Mouse (Mus musculus): ENCODE data around the gene Slc31a1. TPM values are rescaled to one million over a fixed set of nuclear protein-coding genes. Genes with fewer than 3 reads are reported as not detected.

The Slc31a1 gene
- polyA plus RNA-seq, 1 experiment from 2014 or later = 49.0 TPM

- H3K27ac ChIP-seq (replicated peaks; ENCODE audit: low read depth, low read length) = no peak overlapping the region
- no peak overlapping the region for H3K9ac ChIP-seq (ENCODE audit: low read depth, low read length)
- no peaks in the 10 kb centered on the region for H3K4me1 ChIP-seq (ENCODE audit: control insufficient read depth, insufficient read depth, low read length)
- no peak overlapping the region for H3K4me3 ChIP-seq (ENCODE audit: low read depth, low read length)
- H3K4me2 ChIP-seq (ENCODE audit: low read depth, low read length) = no peak overlapping the region
- no peaks in the 10 kb centered on the region for H3K27me3 ChIP-seq (replicated peaks; ENCODE audit: control insufficient read depth, insufficient read depth, low read length)
- H3K36me3 ChIP-seq (ENCODE audit: control insufficient read depth, insufficient read depth, low read length) = no peaks in the 10 kb centered on the region
- ATAC-seq (ENCODE audit: low read depth) (no peak), DNase-seq (ENCODE audit: low spot score) (no peak)
- H3K9me3 ChIP-seq (ENCODE audit: control insufficient read depth, low read length) = no peaks in the 10 kb centered on the region
- 87% methylated on average over 3 of the region's 3 CpGs for WGBS
Measured at GRCm38 (mm10) chr4:62437256-62437778, 76.8 kb downstream of the Slc31a1 start.

GRCm38 (mm10) chr4:62437871-62438270 is 77.3 kb downstream of the Slc31a1 start:
- Histone ChIP-seq H3K36me3 (ENCODE audit: control insufficient read depth, insufficient read depth, low read length) (no peaks in the 10 kb centered on the region), H3K4me3 (ENCODE audit: low read depth, low read length) (no peak overlapping the region), H3K9me3 (ENCODE audit: control insufficient read depth, low read length) (no peaks in the 10 kb centered on the region), H3K9ac (ENCODE audit: low read depth, low read length) (no peak overlapping the region), H3K4me1 (ENCODE audit: control insufficient read depth, insufficient read depth, low read length) (no peaks in the 10 kb centered on the region), H3K4me2 (ENCODE audit: low read depth, low read length) (no peak overlapping the region), H3K27ac (replicated peaks; ENCODE audit: low read depth, low read length) (no peak overlapping the region), H3K27me3 (replicated peaks; ENCODE audit: control insufficient read depth, insufficient read depth, low read length) (no peaks in the 10 kb centered on the region)
- DNase-seq (ENCODE audit: low spot score) = no peak
- ATAC-seq (ENCODE audit: low read depth) = no peak
- WGBS = 75% methylated on average over 7 of the region's 7 CpGs

DNA sequence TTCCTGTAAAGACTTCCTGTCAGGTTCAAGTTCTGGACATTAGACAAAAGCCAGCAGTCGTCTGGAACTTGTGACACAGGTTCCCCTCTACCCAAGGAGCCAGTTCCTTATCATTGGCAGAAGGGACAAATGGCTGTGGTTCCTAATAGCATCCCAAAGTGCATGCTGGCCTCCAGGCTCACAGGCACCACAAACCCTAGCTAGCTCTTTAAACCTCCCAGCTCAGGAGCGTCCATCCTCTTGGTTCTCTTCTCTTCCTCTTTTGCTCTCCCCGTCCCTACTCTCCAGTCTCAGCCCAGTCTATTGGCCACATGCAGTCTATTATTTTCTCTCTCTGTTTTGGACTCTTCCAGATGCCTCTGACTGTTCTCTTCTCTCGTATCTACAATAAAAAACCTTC is 79.3 kb downstream of the Slc31a1 start:
- Histone ChIP-seq H3K9me3 (ENCODE audit: control insufficient read depth, low read length) (no peaks in the 10 kb centered on the region), H3K4me3 (ENCODE audit: low read depth, low read length) (no peak overlapping the region), H3K4me1 (ENCODE audit: control insufficient read depth, insufficient read depth, low read length) (no peaks in the 10 kb centered on the region), H3K27ac (replicated peaks; ENCODE audit: low read depth, low read length) (no peak overlapping the region), H3K36me3 (ENCODE audit: control insufficient read depth, insufficient read depth, low read length) (no peaks in the 10 kb centered on the region), H3K27me3 (replicated peaks; ENCODE audit: control insufficient read depth, insufficient read depth, low read length) (no peaks in the 10 kb centered on the region), H3K9ac (ENCODE audit: low read depth, low read length) (no peak overlapping the region), H3K4me2 (ENCODE audit: low read depth, low read length) (no peak overlapping the region)
- no peak for DNase-seq (ENCODE audit: low spot score)
- no peak for ATAC-seq (ENCODE audit: low read depth)
- 60% methylated on average over 4 of the region's 4 CpGs for WGBS

- DNase-seq (ENCODE audit: low spot score) = no peak
- Histone ChIP-seq H3K36me3 (ENCODE audit: control insufficient read depth, insufficient read depth, low read length) (no peaks in the 10 kb centered on the region), H3K27me3 (replicated peaks; ENCODE audit: control insufficient read depth, insufficient read depth, low read length) (no peaks in the 10 kb centered on the region), H3K4me1 (ENCODE audit: control insufficient read depth, insufficient read depth, low read length) (no peaks in the 10 kb centered on the region), H3K9ac (ENCODE audit: low read depth, low read length) (no peak overlapping the region), H3K4me2 (ENCODE audit: low read depth, low read length) (no peak overlapping the region), H3K4me3 (ENCODE audit: low read depth, low read length) (no peak overlapping the region), H3K9me3 (ENCODE audit: control insufficient read depth, low read length) (no peaks in the 10 kb centered on the region), H3K27ac (replicated peaks; ENCODE audit: low read depth, low read length) (no peak overlapping the region)
- no peak for ATAC-seq (ENCODE audit: low read depth)
- WGBS = 79% methylated on average over 4 of the region's 4 CpGs
Measured at GRCm38 (mm10) chr4:62440544-62440943, 80.0 kb downstream of the Slc31a1 start.

DNA sequence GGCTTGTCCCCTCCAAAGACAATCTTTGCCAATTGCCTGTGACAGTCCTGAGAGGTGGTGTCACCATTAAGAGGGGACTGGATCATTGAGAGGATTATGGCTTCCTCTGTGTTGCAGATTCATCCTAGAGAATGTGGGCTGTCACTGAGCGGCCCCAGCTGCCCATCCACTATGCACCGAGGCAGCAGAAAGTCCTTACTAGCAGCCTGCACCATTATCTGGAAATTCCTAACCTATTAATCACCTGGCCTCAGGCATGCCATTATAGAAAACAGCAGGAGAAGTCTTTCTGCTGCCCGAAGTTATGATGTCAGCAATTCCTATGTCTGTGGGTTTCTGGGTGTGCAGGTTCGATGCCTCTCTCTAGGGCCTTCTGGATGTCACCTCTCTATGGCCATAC is 80.5 kb downstream of the Slc31a1 start:
- Histone ChIP-seq H3K27me3 (replicated peaks; ENCODE audit: control insufficient read depth, insufficient read depth, low read length) (no peaks in the 10 kb centered on the region), H3K36me3 (ENCODE audit: control insufficient read depth, insufficient read depth, low read length) (no peaks in the 10 kb centered on the region), H3K9ac (ENCODE audit: low read depth, low read length) (no peak overlapping the region), H3K4me1 (ENCODE audit: control insufficient read depth, insufficient read depth, low read length) (no peaks in the 10 kb centered on the region), H3K4me3 (ENCODE audit: low read depth, low read length) (no peak overlapping the region), H3K4me2 (ENCODE audit: low read depth, low read length) (no peak overlapping the region), H3K9me3 (ENCODE audit: control insufficient read depth, low read length) (no peaks in the 10 kb centered on the region), H3K27ac (replicated peaks; ENCODE audit: low read depth, low read length) (no peak overlapping the region)
- DNase-seq (ENCODE audit: low spot score) = no peak
- WGBS = 60% methylated on average over 4 of the region's 4 CpGs
- no peak for ATAC-seq (ENCODE audit: low read depth)

Other genes with a start within 250 kb of the Slc31a1 start
- gene Mup21, start 209.9 kb upstream of the Slc31a1 start, polyA plus RNA-seq (2014; fragmentation: Nextera tagmentation; extraction: Ambion mirVana) = not detected in 2 replicates
- gene Zfp37, start 129.7 kb upstream of the Slc31a1 start, polyA plus RNA-seq (2014; fragmentation: Nextera tagmentation; extraction: Ambion mirVana) = 8.0 and 9.5 TPM in 2 replicates
- 17.3 and 18.0 TPM in 2 replicates for gene Slc31a2, start 98.2 kb upstream of the Slc31a1 start, polyA plus RNA-seq (2014; fragmentation: Nextera tagmentation; extraction: Ambion mirVana)
- 25.2 and 28.3 TPM in 2 replicates for gene Fkbp15, start 179 bp upstream of the Slc31a1 start, polyA plus RNA-seq (2014; fragmentation: Nextera tagmentation; extraction: Ambion mirVana)
- 167 and 176 TPM in 2 replicates for gene Cdc26, start 47.9 kb downstream of the Slc31a1 start, polyA plus RNA-seq (2014; fragmentation: Nextera tagmentation; extraction: Ambion mirVana)
- gene Prpf4, start 48.1 kb downstream of the Slc31a1 start, polyA plus RNA-seq (2014; fragmentation: Nextera tagmentation; extraction: Ambion mirVana) = 16.4 and 17.9 TPM in 2 replicates
- gene Rnf183, start 74.5 kb downstream of the Slc31a1 start, polyA plus RNA-seq (2014; fragmentation: Nextera tagmentation; extraction: Ambion mirVana) = 0.14 and 0.97 TPM in 2 replicates
- 5.3 and 5.4 TPM in 2 replicates for gene Wdr31, start 110.2 kb downstream of the Slc31a1 start, polyA plus RNA-seq (2014; fragmentation: Nextera tagmentation; extraction: Ambion mirVana)
- gene Bspry, start 119.3 kb downstream of the Slc31a1 start, polyA plus RNA-seq (2014; fragmentation: Nextera tagmentation; extraction: Ambion mirVana) = 8.1 and 8.7 TPM in 2 replicates
- gene Hdhd3, start 142.7 kb downstream of the Slc31a1 start, polyA plus RNA-seq (2014; fragmentation: Nextera tagmentation; extraction: Ambion mirVana) = 12.6 and 13.9 TPM in 2 replicates
- gene Alad, start 159.2 kb downstream of the Slc31a1 start, polyA plus RNA-seq (2014; fragmentation: Nextera tagmentation; extraction: Ambion mirVana) = 65.5 and 75.8 TPM in 2 replicates
- gene Pole3, start 164.3 kb downstream of the Slc31a1 start, polyA plus RNA-seq (2014; fragmentation: Nextera tagmentation; extraction: Ambion mirVana) = 66.3 and 72.7 TPM in 2 replicates
- 0.37 and 0.43 TPM in 2 replicates for gene 4933430I17Rik, start 164.6 kb downstream of the Slc31a1 start, polyA plus RNA-seq (2014; fragmentation: Nextera tagmentation; extraction: Ambion mirVana)
- 37.2 and 38.8 TPM in 2 replicates for gene Rgs3, start 199.1 kb downstream of the Slc31a1 start, polyA plus RNA-seq (2014; fragmentation: Nextera tagmentation; extraction: Ambion mirVana)

Data from embryonic facial prominence, embryonic 14.5 days (tissue).